Mouse (Mus musculus) ES-Bruce4 (cell line): ENCODE data around the gene Smug1.

Experiments used
- CTCF ChIP-seq: IDR thresholded peaks from one replicate; pipeline ENCODE4 v1.8.1; 2011; ENCODE audit warnings: low read depth, low read length
- POLR2A ChIP-seq: IDR thresholded peaks from one replicate; pipeline ENCODE4 v1.8.1; 2011; ENCODE audit warnings: low read length; ENCODE audit not compliant: insufficient read depth

GRCm38 (mm10) chr15:103130729-103131128, 36.2 kb downstream of the Smug1 start:
- TF ChIP-seq POLR2A (no peak), CTCF (peak; percentile 1)
